Mouse (Mus musculus): ENCODE measurements around the gene Uggt1. TPM values are rescaled to one million over a fixed set of nuclear protein-coding genes. Genes with fewer than 3 reads are reported as not detected.

Uggt1 gene
- polyA plus RNA-seq, 1 experiment from 2014 or later = 54.0 TPM

- 3% methylated on average over 9 of the region's 9 CpGs for WGBS
- peaks cover under 1% of the 10 kb centered on the region; the same call in 1 of the 2 replicates for H3K9me3 ChIP-seq
- DNase-seq (ENCODE audit: low spot score) = peak; percentile 33
Observed at GRCm38 (mm10) chr1:36251426-36251825, 6.9 kb upstream of the Uggt1 start.

GRCm38 (mm10) chr1:36246688-36247087 is 2.2 kb upstream of the Uggt1 start:
- H3K4me1 ChIP-seq (replicated peaks) = peaks cover 40% of the 10 kb centered on the region
- H3K27ac ChIP-seq = peak overlapping the region; percentile 71
- H3K36me3 ChIP-seq = no peaks in the 10 kb centered on the region
- H3K9me3 ChIP-seq = no peaks in the 10 kb centered on the region
- H3K4me3 ChIP-seq = no peak overlapping the region
- DNase-seq (ENCODE audit: low spot score) = no peak
- no peaks in the 10 kb centered on the region for H3K27me3 ChIP-seq (ENCODE audit: insufficient read depth, poor library complexity, severe bottlenecking)
- WGBS = 53% methylated on average over 6 of the region's 6 CpGs

More at GRCm38 (mm10) chr1:36251426-36251825, 6.9 kb upstream of the Uggt1 start:
- Histone ChIP-seq H3K27ac (no peak overlapping the region), H3K4me1 (replicated peaks) (peaks cover 37% of the 10 kb centered on the region), H3K4me3 (no peak overlapping the region), H3K27me3 (ENCODE audit: insufficient read depth, poor library complexity, severe bottlenecking) (peaks cover 30% of the 10 kb centered on the region), H3K36me3 (no peaks in the 10 kb centered on the region)

GRCm38 (mm10) chr1:36244828-36245215 is 302 bp upstream of the Uggt1 start:
- WGBS = 92% methylated on average over 4 of the region's 4 CpGs
- H3K27ac ChIP-seq = no peak overlapping the region
- peak overlapping the region; percentile 97; the same call in 1 of the 2 replicates for H3K4me3 ChIP-seq
- H3K36me3 ChIP-seq = no peaks in the 10 kb centered on the region
- H3K4me1 ChIP-seq (replicated peaks) = peaks cover 31% of the 10 kb centered on the region
- H3K9me3 ChIP-seq = no peaks in the 10 kb centered on the region
- no peaks in the 10 kb centered on the region for H3K27me3 ChIP-seq (ENCODE audit: insufficient read depth, poor library complexity, severe bottlenecking)
- no peak for DNase-seq (ENCODE audit: low spot score)

- H3K4me1 ChIP-seq (replicated peaks) = peaks cover 31% of the 10 kb centered on the region
- H3K4me3 ChIP-seq = peak overlapping the region; percentile 97
- no peak for DNase-seq (ENCODE audit: low spot score)
- no peaks in the 10 kb centered on the region for H3K36me3 ChIP-seq
- WGBS = 5% methylated on average over 21 of the region's 21 CpGs
- no peaks in the 10 kb centered on the region for H3K27me3 ChIP-seq (ENCODE audit: insufficient read depth, poor library complexity, severe bottlenecking)
- peak overlapping the region; percentile 92 for H3K27ac ChIP-seq
- no peaks in the 10 kb centered on the region for H3K9me3 ChIP-seq
Observed at GRCm38 (mm10) chr1:36243447-36244057, 968 bp downstream of the Uggt1 start.

- no peak overlapping the region for H3K4me3 ChIP-seq
- H3K27me3 ChIP-seq (ENCODE audit: insufficient read depth, poor library complexity, severe bottlenecking) = no peaks in the 10 kb centered on the region
- H3K27ac ChIP-seq = no peak overlapping the region
- 91% methylated on average over 15 of the region's 15 CpGs for WGBS
- H3K9me3 ChIP-seq = no peaks in the 10 kb centered on the region
- peaks cover 29% of the 10 kb centered on the region for H3K4me1 ChIP-seq (replicated peaks)
- no peak for DNase-seq (ENCODE audit: low spot score)
- no peaks in the 10 kb centered on the region for H3K36me3 ChIP-seq
Observed at GRCm38 (mm10) chr1:36241903-36242429, 2.6 kb downstream of the Uggt1 start.

GRCm38 (mm10) chr1:36240176-36240575 is 4.3 kb downstream of the Uggt1 start:
- no peaks in the 10 kb centered on the region for H3K27me3 ChIP-seq (ENCODE audit: insufficient read depth, poor library complexity, severe bottlenecking)
- peaks cover 6% of the 10 kb centered on the region for H3K36me3 ChIP-seq
- DNase-seq (ENCODE audit: low spot score) = no peak
- peaks cover 22% of the 10 kb centered on the region for H3K4me1 ChIP-seq (replicated peaks)
- H3K9me3 ChIP-seq = no peaks in the 10 kb centered on the region
- no peak overlapping the region for H3K27ac ChIP-seq
- H3K4me3 ChIP-seq = no peak overlapping the region
- WGBS = 59% methylated on average over 6 of the region's 6 CpGs

GRCm38 (mm10) chr1:36239396-36239795 is 5.1 kb downstream of the Uggt1 start:
- Histone ChIP-seq H3K4me1 (replicated peaks) (peaks cover 18% of the 10 kb centered on the region), H3K9me3 (no peaks in the 10 kb centered on the region), H3K36me3 (peaks cover 14% of the 10 kb centered on the region), H3K27ac (no peak overlapping the region), H3K4me3 (no peak overlapping the region), H3K27me3 (ENCODE audit: insufficient read depth, poor library complexity, severe bottlenecking) (no peaks in the 10 kb centered on the region)
- no peak for DNase-seq (ENCODE audit: low spot score)
- WGBS = 93% methylated on average over 10 of the region's 10 CpGs

GRCm38 (mm10) chr1:36235855-36236254 is 8.7 kb downstream of the Uggt1 start:
- peaks cover 46% of the 10 kb centered on the region for H3K36me3 ChIP-seq
- H3K4me3 ChIP-seq = no peak overlapping the region
- DNase-seq (ENCODE audit: low spot score) = no peak
- H3K9me3 ChIP-seq = no peaks in the 10 kb centered on the region
- no peaks in the 10 kb centered on the region for H3K4me1 ChIP-seq (replicated peaks)
- H3K27ac ChIP-seq = no peak overlapping the region
- H3K27me3 ChIP-seq (ENCODE audit: insufficient read depth, poor library complexity, severe bottlenecking) = no peaks in the 10 kb centered on the region
- 89% methylated on average over 2 of the region's 2 CpGs for WGBS

- WGBS = 89% methylated on average over 9 of the region's 9 CpGs
- H3K27ac ChIP-seq = no peak overlapping the region
- no peaks in the 10 kb centered on the region for H3K4me1 ChIP-seq (replicated peaks)
- no peak overlapping the region for H3K4me3 ChIP-seq
- no peak for DNase-seq (ENCODE audit: low spot score)
- H3K27me3 ChIP-seq (ENCODE audit: insufficient read depth, poor library complexity, severe bottlenecking) = no peaks in the 10 kb centered on the region
- H3K36me3 ChIP-seq = peaks cover 54% of the 10 kb centered on the region
- no peaks in the 10 kb centered on the region for H3K9me3 ChIP-seq
Observed at GRCm38 (mm10) chr1:36235057-36235639, 9.4 kb downstream of the Uggt1 start.

- no peak overlapping the region for H3K27ac ChIP-seq
- 88% methylated on average over 6 of the region's 6 CpGs for WGBS
- peaks cover 73% of the 10 kb centered on the region for H3K36me3 ChIP-seq
- no peak overlapping the region for H3K4me3 ChIP-seq
- H3K27me3 ChIP-seq (ENCODE audit: insufficient read depth, poor library complexity, severe bottlenecking) = no peaks in the 10 kb centered on the region
- no peak for DNase-seq (ENCODE audit: low spot score)
- no peaks in the 10 kb centered on the region for H3K9me3 ChIP-seq
- no peaks in the 10 kb centered on the region for H3K4me1 ChIP-seq (replicated peaks)
Observed at GRCm38 (mm10) chr1:36233218-36233617, 11.3 kb downstream of the Uggt1 start.

GRCm38 (mm10) chr1:36230919-36231705 is 13.4 kb downstream of the Uggt1 start:
- Histone ChIP-seq H3K27me3 (ENCODE audit: insufficient read depth, poor library complexity, severe bottlenecking) (no peaks in the 10 kb centered on the region), H3K27ac (no peak overlapping the region), H3K36me3 (peaks cover 93% of the 10 kb centered on the region), H3K4me3 (no peak overlapping the region), H3K9me3 (no peaks in the 10 kb centered on the region), H3K4me1 (replicated peaks) (no peaks in the 10 kb centered on the region)
- no peak for DNase-seq (ENCODE audit: low spot score)
- 89% methylated on average over 7 of the region's 7 CpGs for WGBS

- H3K27me3 ChIP-seq (ENCODE audit: insufficient read depth, poor library complexity, severe bottlenecking) = no peaks in the 10 kb centered on the region
- DNase-seq (ENCODE audit: low spot score) = no peak
- WGBS = 91% methylated on average over 9 of the region's 9 CpGs
- no peaks in the 10 kb centered on the region for H3K4me1 ChIP-seq (replicated peaks)
- no peak overlapping the region for H3K27ac ChIP-seq
- no peak overlapping the region for H3K4me3 ChIP-seq
- H3K36me3 ChIP-seq = peaks cover 95% of the 10 kb centered on the region
- H3K9me3 ChIP-seq = no peaks in the 10 kb centered on the region
Observed at GRCm38 (mm10) chr1:36228461-36228860, 16.1 kb downstream of the Uggt1 start.

GRCm38 (mm10) chr1:36224648-36225047 is 19.9 kb downstream of the Uggt1 start:
- Histone ChIP-seq H3K4me3 (no peak overlapping the region), H3K9me3 (no peaks in the 10 kb centered on the region), H3K27ac (no peak overlapping the region), H3K36me3 (peaks cover 96% of the 10 kb centered on the region), H3K4me1 (replicated peaks) (no peaks in the 10 kb centered on the region), H3K27me3 (ENCODE audit: insufficient read depth, poor library complexity, severe bottlenecking) (no peaks in the 10 kb centered on the region)
- 91% methylated on average over 3 of the region's 3 CpGs for WGBS
- DNase-seq (ENCODE audit: low spot score) = no peak
